Mouse (Mus musculus) lung, embryonic 16.5 days (tissue): Measurements from ENCODE around the gene Parp3. TPM values are rescaled to one million over a fixed set of nuclear protein-coding genes. Genes with fewer than 3 reads are reported as not detected.

ENCODE experiments used
- ATAC-seq: fragments of 200-750 bp; cut with Nextera tagmentation; 2 replicates; pipeline ENCODE4 v1.8.0; 2017; ENCODE audit warnings: low read depth, mild to moderate bottlenecking, moderate library complexity
- H3K27ac ChIP-seq: fragments of 300-500 bp; sonication (generic); 2 replicates; pipeline ENCODE4 v1.5.1; 2014; ENCODE audit warnings: mild to moderate bottlenecking, control low read depth, low read length
- H3K27me3 ChIP-seq: fragments of 300-500 bp; sonication (generic); 2 replicates; pipeline ENCODE4 v1.6.1; 2014; ENCODE audit warnings: low read depth, low read length, mixed read lengths; ENCODE audit not compliant: control insufficient read depth, insufficient read depth
- H3K36me3 ChIP-seq: fragments of 300-500 bp; sonication (generic); 2 replicates; pipeline ENCODE4 v1.6.1; 2014; ENCODE audit warnings: low read length; ENCODE audit not compliant: control insufficient read depth, insufficient read depth
- H3K4me1 ChIP-seq: fragments of 300-500 bp; sonication (generic); replicated peaks from 2 replicates; pipeline ENCODE4 v1.6.1; 2014; ENCODE audit warnings: low read length, mixed read lengths; ENCODE audit not compliant: control insufficient read depth, insufficient read depth
- H3K4me2 ChIP-seq: fragments of 300-500 bp; sonication (generic); 2 replicates; pipeline ENCODE4 v1.6.1; 2014; ENCODE audit warnings: low read depth, low read length, control low read depth
- H3K4me3 ChIP-seq: fragments of 300-500 bp; sonication (generic); 2 replicates; pipeline ENCODE4 v1.5.1; 2014; ENCODE audit warnings: mild to moderate bottlenecking, low read length, control low read depth
- H3K9ac ChIP-seq: fragments of 300-500 bp; sonication (generic); 2 replicates; pipeline ENCODE4 v1.6.1; 2014; ENCODE audit warnings: low read length, control low read depth
- H3K9me3 ChIP-seq: fragments of 300-500 bp; sonication (generic); 2 replicates; pipeline ENCODE4 v1.6.1; 2016; ENCODE audit warnings: low read length; ENCODE audit not compliant: control insufficient read depth
- WGBS: fragments of 180-500 bp; shearing (Covaris S2); extraction: QIAGEN DNeasy Blood & Tissue Kit; methylation state at CpG from one replicate; pipeline ENCODE4 v1.1.7; 2014; 5-methylcytosine and 5-hydroxymethylcytosine counted together
- polyA plus RNA-seq: library from polyadenylated mRNA; unstranded; fragments of >200 nt; fragmentation: Nextera tagmentation; extraction: Ambion mirVana; gene quantifications from 2 replicates; pipeline ENCODE4 v1.2.1, GENCODE M21; 2015

Parp3 gene
- polyA plus RNA-seq, 1 experiment from 2014 or later: 4.7 TPM

DNA sequence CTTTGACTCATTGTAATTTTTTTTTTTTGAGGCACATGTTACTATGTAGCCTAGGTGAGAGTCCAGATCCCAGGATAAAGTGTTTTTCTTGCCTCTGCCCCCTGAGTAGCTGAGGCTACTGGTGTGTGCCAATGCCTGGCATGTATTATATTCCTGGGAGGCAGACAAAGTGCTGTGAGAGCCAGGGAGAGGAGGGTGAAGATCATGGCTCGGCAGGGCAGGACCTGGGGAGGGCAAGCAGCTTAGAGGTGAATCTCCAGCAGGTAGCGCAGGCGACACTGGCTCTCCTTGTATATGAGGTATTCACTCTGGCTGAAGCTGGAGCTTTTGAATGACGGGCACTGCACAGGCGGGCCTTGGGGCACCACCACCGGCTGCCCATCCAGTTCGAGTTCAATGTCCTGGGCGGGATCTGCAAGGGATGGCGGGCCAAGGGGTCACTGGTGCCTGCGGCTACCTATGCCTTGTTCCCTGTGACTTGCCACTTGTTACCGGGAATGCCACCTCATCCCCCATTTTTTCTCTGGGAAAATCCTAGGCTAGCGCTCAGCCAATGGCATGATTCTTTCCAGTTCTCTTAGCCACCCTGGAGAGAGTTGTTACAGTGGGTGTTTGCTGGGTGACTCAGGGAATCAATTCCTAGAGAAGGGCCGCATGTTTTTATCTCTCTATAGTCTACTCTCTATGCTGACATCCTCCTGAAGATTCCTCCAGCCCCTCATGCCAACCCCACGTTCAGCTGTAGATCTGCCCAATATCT, 5.6 kb downstream of the Parp3 start:
- H3K4me3 ChIP-seq: no peak overlapping the region
- H3K27me3 ChIP-seq: no peaks in the 10 kb centered on the region
- H3K36me3 ChIP-seq: no peaks in the 10 kb centered on the region
- H3K4me1 ChIP-seq: peaks cover 28% of the 10 kb centered on the region
- H3K9ac ChIP-seq: no peak overlapping the region
- H3K27ac ChIP-seq: no peak overlapping the region
- H3K4me2 ChIP-seq: peak overlapping the region; percentile 39
- H3K9me3 ChIP-seq: no peaks in the 10 kb centered on the region
- 63% methylated on average over 14 of the region's 14 CpGs for WGBS
- ATAC-seq: no peak

DNA sequence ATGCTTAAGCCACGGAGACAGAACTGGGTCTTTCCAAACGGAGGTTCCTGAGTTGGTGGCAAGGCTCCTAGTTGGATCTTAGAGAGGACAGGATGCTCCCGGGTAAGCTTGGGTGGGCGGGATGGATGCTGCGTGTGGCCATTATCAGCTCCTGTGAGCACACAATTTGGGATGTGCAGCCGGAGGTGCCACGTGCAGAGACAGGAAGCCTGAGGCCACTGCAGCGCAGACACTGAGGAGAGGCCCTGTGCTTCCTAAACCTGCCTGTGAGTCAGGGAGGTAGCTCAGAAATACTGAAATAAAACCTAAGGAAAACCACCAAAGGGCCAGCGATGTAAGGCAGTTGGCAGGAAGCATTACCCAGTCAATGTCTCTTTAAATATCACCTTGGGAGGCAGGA, 7.0 kb downstream of the Parp3 start:
- H3K4me2 ChIP-seq: no peak overlapping the region
- no peak overlapping the region for H3K27ac ChIP-seq
- H3K4me1 ChIP-seq: peaks cover 21% of the 10 kb centered on the region
- H3K36me3 ChIP-seq: no peaks in the 10 kb centered on the region
- H3K27me3 ChIP-seq: no peaks in the 10 kb centered on the region
- no peaks in the 10 kb centered on the region for H3K9me3 ChIP-seq
- ATAC-seq: no peak
- WGBS: 61% methylated on average over 9 of the region's 9 CpGs
- H3K4me3 ChIP-seq: no peak overlapping the region
- no peak overlapping the region for H3K9ac ChIP-seq

DNA sequence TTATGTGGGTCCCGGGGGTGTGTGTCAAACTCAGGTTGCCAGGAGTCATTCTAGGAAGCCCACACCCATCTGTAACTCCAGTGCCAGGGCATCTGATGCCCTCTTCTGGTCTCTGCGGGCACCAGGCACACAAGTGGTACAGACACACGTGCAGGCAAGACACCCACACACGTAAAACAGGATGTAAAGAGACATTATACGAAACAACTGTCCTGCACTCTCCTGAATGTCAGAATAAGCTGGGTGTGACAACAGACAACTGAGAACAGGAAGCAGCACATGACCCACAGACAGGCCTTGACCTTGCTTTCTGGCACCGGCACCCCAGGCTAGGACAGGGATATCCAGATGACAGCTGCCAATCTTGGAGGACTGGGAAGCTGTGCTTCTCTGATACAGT, 7.4 kb downstream of the Parp3 start:
- Histone ChIP-seq H3K9ac (no peak overlapping the region), H3K4me3 (no peak overlapping the region), H3K4me1 (peaks cover 20% of the 10 kb centered on the region), H3K27ac (no peak overlapping the region), H3K4me2 (no peak overlapping the region), H3K27me3 (no peaks in the 10 kb centered on the region), H3K36me3 (no peaks in the 10 kb centered on the region), H3K9me3 (no peaks in the 10 kb centered on the region)
- ATAC-seq: no peak
- WGBS: 57% methylated on average over 6 of the region's 6 CpGs

DNA sequence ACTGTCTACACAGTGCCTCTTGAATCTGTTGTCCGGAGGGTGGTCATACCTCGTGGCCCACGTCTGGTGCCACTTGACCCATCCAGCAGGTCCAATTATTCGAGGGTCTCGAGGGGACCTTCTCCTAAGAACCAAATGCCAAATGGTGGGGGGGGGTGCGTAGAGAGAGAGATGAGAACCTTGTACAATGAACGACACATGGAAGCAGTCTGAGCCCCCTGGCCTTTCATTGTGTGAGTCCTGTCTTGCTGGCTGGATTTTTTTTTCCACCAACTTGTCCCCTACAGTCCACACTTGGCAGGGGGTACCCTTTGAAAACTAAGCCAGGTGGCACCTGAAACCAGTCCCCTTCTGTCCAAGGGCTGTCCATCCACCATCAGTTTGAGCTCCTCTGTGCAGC, 9.0 kb downstream of the Parp3 start:
- no peak overlapping the region for H3K27ac ChIP-seq
- H3K27me3 ChIP-seq: no peaks in the 10 kb centered on the region
- H3K9ac ChIP-seq: no peak overlapping the region
- no peak overlapping the region for H3K4me2 ChIP-seq
- H3K4me3 ChIP-seq: no peak overlapping the region
- peaks cover 15% of the 10 kb centered on the region for H3K4me1 ChIP-seq
- peaks cover 3% of the 10 kb centered on the region; the same call in 1 of the 2 replicates for H3K36me3 ChIP-seq
- ATAC-seq: no peak
- H3K9me3 ChIP-seq: no peaks in the 10 kb centered on the region
- 84% methylated on average over 7 of the region's 7 CpGs for WGBS

DNA sequence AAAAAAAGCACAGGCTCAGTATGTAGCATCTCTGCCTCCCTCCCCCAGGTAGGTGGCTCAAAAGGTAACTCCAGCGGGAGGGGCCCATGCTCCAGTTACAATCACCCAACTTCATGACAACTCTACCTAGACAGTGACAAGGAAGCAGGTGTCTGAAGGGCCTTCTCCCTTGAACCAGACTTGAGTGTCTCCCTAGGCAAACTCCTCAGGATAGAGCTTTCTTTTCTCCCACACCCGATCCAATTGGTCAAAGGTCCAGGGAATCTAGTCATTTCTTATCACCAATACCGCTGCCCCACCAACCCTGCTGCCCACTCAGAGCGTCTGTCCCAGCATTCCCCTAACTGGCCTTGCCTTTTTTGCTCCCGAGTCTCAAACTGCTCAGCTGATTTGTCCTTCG, 10.0 kb downstream of the Parp3 start:
- peaks cover 12% of the 10 kb centered on the region for H3K4me1 ChIP-seq
- H3K4me3 ChIP-seq: no peak overlapping the region
- no peaks in the 10 kb centered on the region for H3K27me3 ChIP-seq
- 77% methylated on average over 6 of the region's 6 CpGs for WGBS
- H3K27ac ChIP-seq: no peak overlapping the region
- H3K4me2 ChIP-seq: no peak overlapping the region
- H3K9me3 ChIP-seq: no peaks in the 10 kb centered on the region
- no peak overlapping the region for H3K9ac ChIP-seq
- peaks cover 9% of the 10 kb centered on the region for H3K36me3 ChIP-seq
- no peak for ATAC-seq

DNA sequence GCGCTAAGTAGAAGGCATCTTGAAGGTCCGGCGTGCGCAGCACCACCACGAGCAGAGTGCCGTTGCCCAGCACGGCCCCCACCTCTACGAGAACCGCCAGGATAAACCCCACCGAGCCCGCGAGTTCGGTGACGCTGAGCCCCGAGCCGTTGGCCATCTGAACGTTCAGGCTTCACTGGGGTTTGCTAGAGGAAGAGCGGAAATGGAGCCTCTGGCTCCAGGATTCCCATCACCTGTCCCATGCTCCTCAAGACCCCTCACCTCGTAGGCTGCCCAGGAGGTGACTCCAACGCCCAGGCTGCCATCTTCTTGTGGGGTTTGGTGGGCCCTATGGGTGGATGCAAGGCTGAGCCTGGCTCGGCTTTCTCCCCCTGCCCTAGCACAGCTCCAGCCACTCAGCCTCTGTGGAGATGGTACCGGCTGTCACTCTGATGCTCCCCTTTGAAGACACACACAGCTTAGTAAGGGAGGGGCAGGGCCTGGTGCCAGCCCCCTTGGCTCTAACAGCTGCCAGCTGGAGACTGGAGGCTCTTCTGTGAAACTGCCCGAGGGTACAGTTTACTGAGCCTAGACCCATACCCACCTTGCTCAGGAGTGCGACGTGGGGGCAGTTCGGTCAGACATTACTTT, 11.1 kb downstream of the Parp3 start, which contains the start of gene Gpr62:
Gene Gpr62 (minus strand): TSS at position 368 of the 630 bp plus-strand sequence.
- 38% methylated on average over 26 of the region's 26 CpGs for WGBS
- ATAC-seq: no peak
- H3K9me3 ChIP-seq: no peaks in the 10 kb centered on the region

DNA sequence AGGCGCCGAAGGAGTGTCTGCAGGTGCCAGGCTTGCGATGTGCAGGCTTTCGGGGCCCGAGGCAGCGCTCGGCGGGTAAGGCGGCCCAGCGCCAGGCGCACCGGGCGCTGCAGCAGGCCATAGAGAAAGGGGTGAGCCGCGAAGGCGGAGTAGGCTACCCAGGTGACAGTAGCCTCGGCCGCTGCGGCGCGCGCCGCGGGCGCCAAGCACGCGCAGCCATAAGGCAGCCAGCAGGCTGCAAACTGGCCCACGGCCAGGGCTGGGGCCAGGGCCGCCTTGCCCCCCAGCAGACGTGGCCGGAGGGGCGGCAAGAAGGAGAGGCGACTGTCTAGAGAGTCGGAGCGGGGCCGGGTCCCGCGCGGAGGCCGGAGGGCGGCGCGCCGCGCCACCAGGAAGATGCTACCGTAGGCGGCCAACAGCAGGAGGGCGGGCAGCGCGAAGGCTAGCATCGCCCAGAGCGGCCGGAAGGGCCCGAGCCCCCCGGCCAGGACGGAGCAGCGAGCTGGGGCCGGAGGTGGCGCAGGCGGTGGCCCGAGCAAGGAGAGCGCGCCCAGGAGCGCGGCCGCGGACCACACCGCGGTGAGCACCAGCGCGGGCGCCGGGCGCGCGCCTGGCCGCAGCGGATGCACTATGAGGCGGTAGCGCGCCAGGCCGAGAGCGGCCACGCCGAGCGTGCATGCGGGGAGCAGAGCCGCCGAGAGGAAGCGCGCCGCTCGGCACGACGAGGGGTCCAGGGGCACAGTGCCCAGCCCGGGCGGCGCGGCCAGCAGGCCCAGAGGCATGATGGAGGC, 11.8 kb downstream of the Parp3 start:
- Histone ChIP-seq H3K4me3 (peak overlapping the region; percentile 58), H3K36me3 (peaks cover 9% of the 10 kb centered on the region), H3K27ac (no peak overlapping the region), H3K9ac (peak overlapping the region; percentile 69), H3K27me3 (no peaks in the 10 kb centered on the region), H3K9me3 (no peaks in the 10 kb centered on the region), H3K4me2 (peak overlapping the region; percentile 100), H3K4me1 (peaks cover 9% of the 10 kb centered on the region)
- ATAC-seq: peak; percentile 80
- WGBS: 3% methylated on average over 93 of the region's 99 CpGs

More for the DNA sequence above, 11.1 kb downstream of the Parp3 start, which contains the start of gene Gpr62:
- peak within 1 kb of the TSS; percentile 58 for H3K4me3 ChIP-seq
- H3K27me3 ChIP-seq: no peaks in the 10 kb centered on the region
- H3K27ac ChIP-seq: no peak within 1 kb of the TSS
- peaks cover 9% of the 10 kb centered on the region for H3K4me1 ChIP-seq
- peaks cover 9% of the 10 kb centered on the region for H3K36me3 ChIP-seq
- peak within 1 kb of the TSS; percentile 69 for H3K9ac ChIP-seq
- H3K4me2 ChIP-seq: peak within 1 kb of the TSS; percentile 100

DNA sequence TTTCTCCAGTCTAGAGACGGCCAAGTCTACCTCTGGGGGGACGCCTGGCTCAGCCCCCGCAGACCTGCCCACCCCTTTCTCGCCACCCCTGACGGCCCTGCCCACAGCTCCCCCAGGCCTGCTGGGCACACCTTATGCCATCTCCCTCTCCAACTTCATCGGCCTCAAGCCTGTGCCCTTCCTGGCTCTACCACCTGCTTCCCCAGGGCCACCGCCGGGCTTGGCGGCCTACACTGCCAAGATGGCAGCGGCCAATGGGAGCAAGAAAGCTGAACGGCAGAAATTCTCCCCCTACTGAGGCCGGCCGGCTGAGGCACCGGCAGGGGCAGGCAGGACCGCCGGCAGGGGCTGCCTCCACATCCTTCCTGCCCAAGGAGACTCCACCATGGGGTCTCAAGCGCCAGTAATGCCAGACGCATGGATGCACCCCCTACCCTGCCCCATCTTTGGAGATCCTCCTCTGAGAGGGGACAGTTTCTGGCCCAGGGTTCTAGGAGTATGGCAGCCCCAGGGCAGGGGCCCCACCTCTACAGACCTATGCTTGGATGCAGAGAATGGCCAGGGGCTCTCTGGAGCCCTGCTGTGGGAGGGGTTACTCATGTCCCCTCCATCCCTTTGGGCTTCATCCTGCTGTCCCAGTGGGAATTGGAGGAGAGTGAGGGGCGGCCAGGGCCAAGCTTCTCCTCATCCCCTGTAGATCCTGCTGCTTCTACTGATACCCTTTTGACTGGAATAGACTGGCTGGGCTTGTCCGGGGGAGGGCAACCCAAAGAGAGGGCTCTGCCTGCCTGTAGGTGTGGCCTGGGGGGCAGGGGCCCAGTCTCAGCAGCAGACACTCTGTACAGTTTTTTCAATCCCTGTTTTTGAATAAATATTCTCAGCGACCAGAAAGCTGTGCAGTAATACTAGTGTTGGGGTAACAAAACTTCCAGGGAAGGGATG, 13.4 kb downstream of the Parp3 start:
- H3K27me3 ChIP-seq: no peaks in the 10 kb centered on the region
- H3K36me3 ChIP-seq: peaks cover 9% of the 10 kb centered on the region
- H3K4me2 ChIP-seq: no peak overlapping the region
- WGBS: 78% methylated on average over 21 of the region's 21 CpGs
- no peak overlapping the region for H3K27ac ChIP-seq
- no peaks in the 10 kb centered on the region for H3K9me3 ChIP-seq
- H3K9ac ChIP-seq: no peak overlapping the region
- peaks cover 9% of the 10 kb centered on the region for H3K4me1 ChIP-seq
- H3K4me3 ChIP-seq: no peak overlapping the region
- no peak for ATAC-seq
